Mouse (Mus musculus): ENCODE results near the gene 1700001K19Rik. TPM values are rescaled to one million over a fixed set of nuclear protein-coding genes. Genes with fewer than 3 reads are reported as not detected.

1700001K19Rik gene
- polyA plus RNA-seq, 1 experiment: not detected

DNA sequence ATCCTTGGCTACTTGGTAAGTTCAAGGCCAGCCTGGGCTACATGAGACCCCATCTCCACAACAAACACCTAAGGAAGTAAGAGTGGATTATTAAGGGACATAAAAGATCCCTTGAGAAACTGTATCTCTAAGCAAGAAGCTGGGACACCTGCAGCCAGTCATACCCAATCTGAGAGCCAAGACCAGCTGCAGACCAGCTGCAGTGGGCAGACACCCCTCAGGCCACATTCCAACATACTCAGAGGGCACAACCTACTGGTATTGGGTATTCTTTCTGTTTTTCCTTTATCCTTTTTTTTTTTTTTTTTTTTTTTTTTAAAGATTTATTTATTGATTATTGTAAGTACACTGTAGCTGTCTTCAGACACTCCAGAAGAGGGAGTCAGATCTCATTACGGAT, 1.2 kb upstream of the 1700001K19Rik start:
- no peak overlapping the region for H3K27ac ChIP-seq (ENCODE audit: insufficient read depth, low read length)
- no peak overlapping the region for H3K4me3 ChIP-seq (ENCODE audit: extremely low read depth, insufficient read depth, insufficient read length)
- TF ChIP-seq POLR2A (IDR thresholded peaks at IDR 0.05; ENCODE audit: low read depth, low read length): no peak
- no peak for TF ChIP-seq CTCF (IDR thresholded peaks at IDR 0.05; ENCODE audit: extremely low read depth, insufficient read depth, insufficient read length, insufficient replicate concordance)
- no peaks in the 10 kb centered on the region for H3K4me1 ChIP-seq (ENCODE audit: control insufficient read depth, insufficient read depth, insufficient read length)
- no peaks in the 10 kb centered on the region for H3K27me3 ChIP-seq (ENCODE audit: control insufficient read depth, insufficient read depth, low read length)
- no peak for DNase-seq (ENCODE audit: low read depth in 1 of 2, low spot score in 2 of 2)
- no CpG with 5 or more reads among the region's 1 CpGs for WGBS
- peaks cover 2% of the 10 kb centered on the region; the same call in 1 of the 2 replicates for H3K36me3 ChIP-seq (ENCODE audit: control insufficient read depth, insufficient read depth, low read length)

- Histone ChIP-seq H3K27ac (ENCODE audit: insufficient read depth, low read length) (no peak overlapping the region), H3K36me3 (ENCODE audit: control insufficient read depth, insufficient read depth, low read length) (no peaks in the 10 kb centered on the region), H3K4me1 (ENCODE audit: control insufficient read depth, insufficient read depth, insufficient read length) (no peaks in the 10 kb centered on the region), H3K27me3 (ENCODE audit: control insufficient read depth, insufficient read depth, low read length) (no peaks in the 10 kb centered on the region), H3K4me3 (ENCODE audit: extremely low read depth, insufficient read depth, insufficient read length) (no peak overlapping the region)
- no peak for DNase-seq (ENCODE audit: low read depth in 1 of 2, low spot score in 2 of 2)
- no peak for TF ChIP-seq POLR2A (IDR thresholded peaks at IDR 0.05; ENCODE audit: low read depth, low read length)
- TF ChIP-seq CTCF (IDR thresholded peaks at IDR 0.05; ENCODE audit: extremely low read depth, insufficient read depth, insufficient read length, insufficient replicate concordance): no peak
- WGBS: 32% methylated on average over 3 of the region's 3 CpGs
Observed at GRCm38 (mm10) chr12:110681878-110682277, 541 bp downstream of the 1700001K19Rik start.

- H3K36me3 ChIP-seq (ENCODE audit: control insufficient read depth, insufficient read depth, low read length): no peaks in the 10 kb centered on the region
- 76% methylated on average over 7 of the region's 7 CpGs for WGBS
- no peaks in the 10 kb centered on the region for H3K4me1 ChIP-seq (ENCODE audit: control insufficient read depth, insufficient read depth, insufficient read length)
- no peak overlapping the region for H3K27ac ChIP-seq (ENCODE audit: insufficient read depth, low read length)
- H3K27me3 ChIP-seq (ENCODE audit: control insufficient read depth, insufficient read depth, low read length): no peaks in the 10 kb centered on the region
- H3K4me3 ChIP-seq (ENCODE audit: extremely low read depth, insufficient read depth, insufficient read length): no peak overlapping the region
- DNase-seq (ENCODE audit: low read depth in 1 of 2, low spot score in 2 of 2): no peak
- no peak for TF ChIP-seq CTCF (IDR thresholded peaks at IDR 0.05; ENCODE audit: extremely low read depth, insufficient read depth, insufficient read length, insufficient replicate concordance)
- no peak for TF ChIP-seq POLR2A (IDR thresholded peaks at IDR 0.05; ENCODE audit: low read depth, low read length)
Observed at GRCm38 (mm10) chr12:110681191-110681590, 1.2 kb downstream of the 1700001K19Rik start.

- no peak for DNase-seq (ENCODE audit: low read depth in 1 of 2, low spot score in 2 of 2)
- no peaks in the 10 kb centered on the region for H3K4me1 ChIP-seq (ENCODE audit: control insufficient read depth, insufficient read depth, insufficient read length)
- peak; percentile 13; the same call in 1 of the 2 replicates for TF ChIP-seq CTCF (IDR thresholded peaks at IDR 0.05; ENCODE audit: extremely low read depth, insufficient read depth, insufficient read length, insufficient replicate concordance)
- no peak for TF ChIP-seq POLR2A (IDR thresholded peaks at IDR 0.05; ENCODE audit: low read depth, low read length)
- 52% methylated on average over 5 of the region's 5 CpGs for WGBS
- H3K27me3 ChIP-seq (ENCODE audit: control insufficient read depth, insufficient read depth, low read length): no peaks in the 10 kb centered on the region
- H3K27ac ChIP-seq (ENCODE audit: insufficient read depth, low read length): no peak overlapping the region
- H3K36me3 ChIP-seq (ENCODE audit: control insufficient read depth, insufficient read depth, low read length): no peaks in the 10 kb centered on the region
- H3K4me3 ChIP-seq (ENCODE audit: extremely low read depth, insufficient read depth, insufficient read length): no peak overlapping the region
Observed at GRCm38 (mm10) chr12:110674243-110674642, 8.2 kb downstream of the 1700001K19Rik start.

DNA sequence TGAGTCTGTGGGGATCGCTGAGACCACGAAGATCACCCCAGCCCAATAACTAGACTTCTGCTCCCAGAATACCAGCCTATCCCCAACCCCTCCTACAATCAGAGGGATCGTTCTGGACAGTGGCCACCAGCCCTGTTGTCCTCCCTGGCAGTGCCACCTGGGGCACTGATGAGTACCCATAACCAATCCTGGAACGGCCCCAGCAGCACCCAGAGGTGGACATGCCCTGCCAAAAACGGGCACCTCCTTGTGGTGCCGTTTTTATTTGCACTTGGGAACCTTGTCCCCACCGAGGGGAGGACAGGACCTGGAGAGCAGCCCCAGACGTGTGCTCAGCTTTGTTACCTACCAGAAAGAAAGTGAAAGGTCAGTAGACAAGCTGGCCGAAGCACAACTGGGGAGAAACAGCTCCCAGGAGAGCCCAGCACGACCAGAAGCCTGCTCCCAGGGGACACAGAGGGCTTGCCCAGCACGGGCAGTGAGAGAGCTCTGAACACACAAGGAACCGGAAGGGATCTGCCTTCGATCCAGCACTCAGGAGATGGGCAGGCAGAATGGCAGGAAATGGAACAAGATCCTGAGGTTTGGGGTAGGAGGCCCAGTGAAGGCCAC, 14.8 kb downstream of the 1700001K19Rik start:
- 83% methylated on average over 13 of the region's 13 CpGs for WGBS
- H3K4me3 ChIP-seq (ENCODE audit: extremely low read depth, insufficient read depth, insufficient read length): no peak overlapping the region
- peaks cover 42% of the 10 kb centered on the region for H3K36me3 ChIP-seq (ENCODE audit: control insufficient read depth, insufficient read depth, low read length)
- no peak for DNase-seq (ENCODE audit: low read depth in 1 of 2, low spot score in 2 of 2)
- TF ChIP-seq CTCF (IDR thresholded peaks at IDR 0.05; ENCODE audit: extremely low read depth, insufficient read depth, insufficient read length, insufficient replicate concordance) (no peak), POLR2A (IDR thresholded peaks at IDR 0.05; ENCODE audit: low read depth, low read length) (no peak)
- H3K4me1 ChIP-seq (ENCODE audit: control insufficient read depth, insufficient read depth, insufficient read length): no peaks in the 10 kb centered on the region
- no peaks in the 10 kb centered on the region for H3K27me3 ChIP-seq (ENCODE audit: control insufficient read depth, insufficient read depth, low read length)
- H3K27ac ChIP-seq (ENCODE audit: insufficient read depth, low read length): no peak overlapping the region

DNA sequence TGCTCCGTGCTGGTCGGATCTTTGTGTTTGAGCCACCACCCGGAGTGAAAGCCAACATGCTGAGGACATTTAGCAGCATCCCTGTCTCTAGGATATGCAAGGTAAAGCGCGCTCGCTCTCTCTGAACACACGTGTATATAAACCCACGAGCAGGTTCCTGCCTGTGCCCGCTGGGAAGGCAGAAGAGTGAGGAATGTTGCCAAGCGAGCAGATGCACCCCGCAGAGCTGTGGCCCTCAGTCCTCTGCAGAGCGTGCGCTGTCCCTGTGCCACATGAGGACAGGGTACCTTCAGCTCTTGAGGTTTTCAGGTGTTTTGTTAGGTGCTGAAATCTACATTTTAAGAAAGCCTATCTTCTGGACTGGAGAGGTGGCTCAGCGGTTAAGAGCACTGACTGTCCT, 20.7 kb downstream of the 1700001K19Rik start:
- no peak for TF ChIP-seq CTCF (IDR thresholded peaks at IDR 0.05; ENCODE audit: extremely low read depth, insufficient read depth, insufficient read length, insufficient replicate concordance)
- TF ChIP-seq POLR2A (IDR thresholded peaks at IDR 0.05; ENCODE audit: low read depth, low read length): no peak
- H3K4me1 ChIP-seq (ENCODE audit: control insufficient read depth, insufficient read depth, insufficient read length): no peaks in the 10 kb centered on the region
- H3K36me3 ChIP-seq (ENCODE audit: control insufficient read depth, insufficient read depth, low read length): peaks cover 72% of the 10 kb centered on the region
- no peak overlapping the region for H3K4me3 ChIP-seq (ENCODE audit: extremely low read depth, insufficient read depth, insufficient read length)
- WGBS: 96% methylated on average over 14 of the region's 14 CpGs
- no peak for DNase-seq (ENCODE audit: low read depth in 1 of 2, low spot score in 2 of 2)
- no peaks in the 10 kb centered on the region for H3K27me3 ChIP-seq (ENCODE audit: control insufficient read depth, insufficient read depth, low read length)
- H3K27ac ChIP-seq (ENCODE audit: insufficient read depth, low read length): no peak overlapping the region

- Histone ChIP-seq H3K27me3 (ENCODE audit: control insufficient read depth, insufficient read depth, low read length) (no peaks in the 10 kb centered on the region), H3K36me3 (ENCODE audit: control insufficient read depth, insufficient read depth, low read length) (peaks cover 70% of the 10 kb centered on the region), H3K4me3 (ENCODE audit: extremely low read depth, insufficient read depth, insufficient read length) (no peak overlapping the region), H3K27ac (ENCODE audit: insufficient read depth, low read length) (no peak overlapping the region), H3K4me1 (ENCODE audit: control insufficient read depth, insufficient read depth, insufficient read length) (no peaks in the 10 kb centered on the region)
- TF ChIP-seq CTCF (IDR thresholded peaks at IDR 0.05; ENCODE audit: extremely low read depth, insufficient read depth, insufficient read length, insufficient replicate concordance): no peak
- TF ChIP-seq POLR2A (IDR thresholded peaks at IDR 0.05; ENCODE audit: low read depth, low read length): no peak
- WGBS: 96% methylated on average over 17 of the region's 17 CpGs
- no peak for DNase-seq (ENCODE audit: low read depth in 1 of 2, low spot score in 2 of 2)
Observed at GRCm38 (mm10) chr12:110651464-110651863, 31.0 kb downstream of the 1700001K19Rik start.
